Mouse (Mus musculus) liver, embryonic 14.5 days (tissue): ENCODE results near the gene Gm4301.
"Not testable (repeated sequence)": the region's sequence is repeated elsewhere in the genome, so short reads cannot be mapped to it uniquely, and the experiment has no call there.

Experiments
- CTCF ChIP-seq: IDR thresholded peaks from 2 replicates; pipeline ENCODE4 v1.5.1; 2016; ENCODE audit warnings: antibody characterized with exemption, low read depth, control low read depth
- EP300 ChIP-seq: IDR thresholded peaks from 2 replicates; pipeline ENCODE4 v1.6.1; 2016; ENCODE audit warnings: antibody characterized with exemption, low read depth

- TF ChIP-seq CTCF, EP300: not testable (repeated sequence)
Measured at GRCm38 (mm10) chr10:100356841-100357240, 21.4 kb downstream of the Gm4301 start.
